Mouse (Mus musculus): ENCODE measurements around the gene Srebf2.

DNA sequence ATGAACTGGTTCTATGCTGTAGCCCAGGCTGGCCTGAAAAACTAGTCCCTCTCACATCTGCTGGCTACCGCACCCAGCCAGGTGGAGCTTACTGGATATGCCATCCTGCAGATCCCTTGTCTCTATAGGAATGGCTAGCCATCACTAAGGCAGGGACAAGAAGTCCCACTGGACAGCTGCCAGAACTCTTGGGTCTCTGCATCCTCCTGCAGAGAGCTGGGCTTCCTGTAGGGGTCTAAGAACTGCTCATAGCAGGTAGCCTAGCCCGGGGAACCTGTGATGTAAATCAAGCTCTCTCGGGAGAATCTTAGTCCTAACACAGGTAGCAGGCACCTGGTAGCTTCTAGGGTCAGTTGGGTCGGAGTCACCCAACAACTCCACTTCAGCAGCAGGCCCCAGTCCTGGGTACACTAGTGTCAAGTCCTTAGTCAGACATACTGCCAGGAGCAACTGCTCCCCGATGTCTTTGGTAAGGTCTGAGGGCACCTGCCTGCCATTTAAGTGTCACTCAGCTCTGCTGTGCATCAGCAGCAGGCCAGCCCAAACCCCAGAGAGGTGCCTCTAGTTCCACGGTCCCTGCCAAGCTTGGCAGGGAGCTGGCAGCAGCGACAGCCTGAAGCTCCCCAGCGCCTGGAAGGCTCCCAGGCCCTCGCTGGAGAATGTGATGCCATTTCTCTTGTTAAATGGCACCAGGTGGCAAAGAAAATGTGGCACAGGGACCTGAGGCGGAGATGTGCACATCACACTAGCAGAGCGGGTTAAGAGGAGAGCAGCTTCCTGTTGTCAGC is 84.8 kb downstream of the Srebf2 start:
- TF ChIP-seq HCFC1 (IDR thresholded peaks at IDR 0.05; ENCODE audit: borderline replicate concordance, insufficient read depth, low read length) = no peak
- TF ChIP-seq ZC3H11A (IDR thresholded peaks at IDR 0.05; ENCODE audit: borderline replicate concordance, low read depth, low read length) = no peak
- no peak for TF ChIP-seq CHD2 (IDR thresholded peaks at IDR 0.05; ENCODE audit: low read depth, low read length)
- TF ChIP-seq ZNF384 (IDR thresholded peaks at IDR 0.05; ENCODE audit: low read depth, low read length) = no peak

Measured in ES-E14 (cell line).